Mouse (Mus musculus) embryonic facial prominence, embryonic 14.5 days (tissue): ENCODE measurements around the gene Mpv17l2. TPM values are rescaled to one million over a fixed set of nuclear protein-coding genes. Genes with fewer than 3 reads are reported as not detected.

ENCODE experiments used
- ATAC-seq: fragments of 200-750 bp; cut with Nextera tagmentation; 2 replicates; pipeline ENCODE4 v1.8.0; 2017; ENCODE audit warnings: low read depth, moderate number of reproducible peaks, moderate TSS enrichment
- DNase-seq: peaks from one replicate; pipeline ENCODE4 v3.0.0-alpha.2; 2015; ENCODE audit warnings: low spot score
- H3K27ac ChIP-seq: fragments of 300-500 bp; sonication (generic); replicated peaks from 2 replicates; pipeline ENCODE4 v1.5.1; 2014; ENCODE audit warnings: low read depth, mild to moderate bottlenecking, low read length, moderate library complexity
- H3K27me3 ChIP-seq: fragments of 300-500 bp; sonication (generic); replicated peaks from 2 replicates; pipeline ENCODE4 v1.6.1; 2014; ENCODE audit warnings: low read length; ENCODE audit not compliant: control insufficient read depth, insufficient read depth
- H3K36me3 ChIP-seq: fragments of 300-500 bp; sonication (generic); 2 replicates; pipeline ENCODE4 v1.6.1; 2014; ENCODE audit warnings: low read length, mixed read lengths; ENCODE audit not compliant: control insufficient read depth, insufficient read depth
- H3K4me1 ChIP-seq: fragments of 300-500 bp; sonication (generic); 2 replicates; pipeline ENCODE4 v1.6.1; 2014; ENCODE audit warnings: antibody characterized with exemption, low read length; ENCODE audit not compliant: control insufficient read depth, insufficient read depth
- H3K4me2 ChIP-seq: fragments of 300-500 bp; sonication (generic); 2 replicates; pipeline ENCODE4 v1.6.1; 2014; ENCODE audit warnings: low read depth, mild to moderate bottlenecking, low read length, moderate library complexity, mixed read lengths
- H3K4me3 ChIP-seq: fragments of 300-500 bp; sonication (generic); 2 replicates; pipeline ENCODE4 v1.5.1; 2014; ENCODE audit warnings: low read depth, mild to moderate bottlenecking, low read length
- H3K9ac ChIP-seq: fragments of 300-500 bp; sonication (generic); 2 replicates; pipeline ENCODE4 v1.6.1; 2014; ENCODE audit warnings: low read depth, mild to moderate bottlenecking, low read length, moderate library complexity, mixed read lengths
- H3K9me3 ChIP-seq: fragments of 300-500 bp; sonication (generic); 2 replicates; pipeline ENCODE4 v1.6.1; 2016; ENCODE audit warnings: low read length; ENCODE audit not compliant: control insufficient read depth
- WGBS: fragments of 180-500 bp; shearing (Covaris S2); extraction: QIAGEN DNeasy Blood & Tissue Kit; methylation state at CpG from one replicate; pipeline ENCODE4 v1.1.7; 2014; 5-methylcytosine and 5-hydroxymethylcytosine counted together
- polyA plus RNA-seq: library from polyadenylated mRNA; unstranded; fragments of >200 nt; fragmentation: Nextera tagmentation; extraction: Ambion mirVana; gene quantifications from 2 replicates; pipeline ENCODE4 v1.2.1, GENCODE M21; 2014

The Mpv17l2 gene
- polyA plus RNA-seq, 1 experiment from 2014 or later = 34.2 TPM

GRCm38 (mm10) chr8:70729808-70730475, 30.8 kb downstream of the Mpv17l2 start:
- ATAC-seq (no peak), DNase-seq (no peak)
- H3K4me2 ChIP-seq = peak overlapping the region; percentile 49
- peak overlapping the region; percentile 30; the same call in 1 of the 2 replicates for H3K9ac ChIP-seq
- no peak overlapping the region for H3K27ac ChIP-seq
- peak overlapping the region; percentile 25 for H3K4me3 ChIP-seq
- H3K27me3 ChIP-seq = peaks cover 41% of the 10 kb centered on the region
- no peaks in the 10 kb centered on the region for H3K36me3 ChIP-seq
- no peaks in the 10 kb centered on the region for H3K4me1 ChIP-seq
- 5% methylated on average over 34 of the region's 34 CpGs for WGBS
- H3K9me3 ChIP-seq = no peaks in the 10 kb centered on the region

- peaks cover 41% of the 10 kb centered on the region for H3K27me3 ChIP-seq
- ATAC-seq (no peak), DNase-seq (no peak)
- H3K9me3 ChIP-seq = no peaks in the 10 kb centered on the region
- no peaks in the 10 kb centered on the region for H3K4me1 ChIP-seq
- 44% methylated on average over 11 of the region's 11 CpGs for WGBS
- no peaks in the 10 kb centered on the region for H3K36me3 ChIP-seq
- H3K4me3 ChIP-seq = no peak overlapping the region
- H3K27ac ChIP-seq = no peak overlapping the region
- no peak overlapping the region for H3K9ac ChIP-seq
- no peak overlapping the region for H3K4me2 ChIP-seq
Observed at GRCm38 (mm10) chr8:70726721-70727120, 34.0 kb downstream of the Mpv17l2 start.

- Histone ChIP-seq H3K9ac (no peak overlapping the region), H3K4me3 (no peak overlapping the region), H3K4me1 (no peaks in the 10 kb centered on the region), H3K4me2 (no peak overlapping the region), H3K9me3 (no peaks in the 10 kb centered on the region), H3K27me3 (peaks cover 39% of the 10 kb centered on the region), H3K36me3 (no peaks in the 10 kb centered on the region), H3K27ac (no peak overlapping the region)
- 23% methylated on average over 14 of the region's 14 CpGs for WGBS
- no peak for ATAC-seq
- DNase-seq = no peak
Observed at GRCm38 (mm10) chr8:70725792-70726447, 34.8 kb downstream of the Mpv17l2 start.

- no peak for ATAC-seq
- DNase-seq = no peak
- H3K36me3 ChIP-seq = no peaks in the 10 kb centered on the region
- no peaks in the 10 kb centered on the region for H3K9me3 ChIP-seq
- H3K9ac ChIP-seq = no peak overlapping the region
- H3K27me3 ChIP-seq = peaks cover 22% of the 10 kb centered on the region
- no peak overlapping the region for H3K27ac ChIP-seq
- 67% methylated on average over 12 of the region's 12 CpGs for WGBS
- no peak overlapping the region for H3K4me2 ChIP-seq
- H3K4me1 ChIP-seq = no peaks in the 10 kb centered on the region
- no peak overlapping the region for H3K4me3 ChIP-seq
Observed at GRCm38 (mm10) chr8:70724216-70724615, 36.5 kb downstream of the Mpv17l2 start.

- peaks cover 16% of the 10 kb centered on the region for H3K27me3 ChIP-seq
- H3K36me3 ChIP-seq = no peaks in the 10 kb centered on the region
- 53% methylated on average over 7 of the region's 7 CpGs for WGBS
- no peak within 1 kb of the TSS for H3K9ac ChIP-seq
- H3K4me3 ChIP-seq = no peak within 1 kb of the TSS
- DNase-seq (no peak), ATAC-seq (no peak)
- no peak within 1 kb of the TSS for H3K4me2 ChIP-seq
- no peaks in the 10 kb centered on the region for H3K4me1 ChIP-seq
- no peaks in the 10 kb centered on the region for H3K9me3 ChIP-seq
- no peak within 1 kb of the TSS for H3K27ac ChIP-seq
Observed at GRCm38 (mm10) chr8:70723486-70724210, 37.1 kb downstream of the Mpv17l2 start, which contains the start of gene Pde4c. Gene Pde4c (plus strand): TSS chr8:70723720.

- H3K4me1 ChIP-seq = no peaks in the 10 kb centered on the region
- H3K27ac ChIP-seq = no peak overlapping the region
- H3K27me3 ChIP-seq = peaks cover 3% of the 10 kb centered on the region
- no peak overlapping the region for H3K9ac ChIP-seq
- H3K4me2 ChIP-seq = no peak overlapping the region
- H3K4me3 ChIP-seq = no peak overlapping the region
- DNase-seq = no peak
- no peaks in the 10 kb centered on the region for H3K36me3 ChIP-seq
- H3K9me3 ChIP-seq = no peaks in the 10 kb centered on the region
- WGBS = 78% methylated on average over 8 of the region's 8 CpGs
- ATAC-seq = no peak
Observed at GRCm38 (mm10) chr8:70721601-70722000, 39.1 kb downstream of the Mpv17l2 start.

GRCm38 (mm10) chr8:70720739-70721138, 40.0 kb downstream of the Mpv17l2 start:
- Histone ChIP-seq H3K4me2 (no peak overlapping the region), H3K36me3 (no peaks in the 10 kb centered on the region), H3K4me1 (no peaks in the 10 kb centered on the region), H3K27ac (no peak overlapping the region), H3K4me3 (no peak overlapping the region), H3K9ac (peak overlapping the region; percentile 21; the same call in 1 of the 2 replicates), H3K9me3 (no peaks in the 10 kb centered on the region), H3K27me3 (no peaks in the 10 kb centered on the region)
- WGBS = 4% methylated on average over 3 of the region's 3 CpGs
- ATAC-seq (peak; percentile 50; the same call in 1 of the 2 replicates), DNase-seq (peak; percentile 62)

- Histone ChIP-seq H3K4me1 (no peaks in the 10 kb centered on the region), H3K9me3 (no peaks in the 10 kb centered on the region), H3K4me3 (no peak overlapping the region), H3K9ac (no peak overlapping the region), H3K27ac (no peak overlapping the region), H3K27me3 (no peaks in the 10 kb centered on the region), H3K36me3 (no peaks in the 10 kb centered on the region), H3K4me2 (no peak overlapping the region)
- 56% methylated on average over 9 of the region's 9 CpGs for WGBS
- DNase-seq (no peak), ATAC-seq (no peak)
Observed at GRCm38 (mm10) chr8:70719796-70720270, 40.9 kb downstream of the Mpv17l2 start.
